Mouse (Mus musculus) heart, postnatal 4 days (tissue): ENCODE measurements around the gene Chst15. TPM values are rescaled to one million over a fixed set of nuclear protein-coding genes. Genes with fewer than 3 reads are reported as not detected.

Experiments used
- DNase-seq: peaks from one replicate; pipeline ENCODE4 v3.0.0; 2021
- total RNA-seq, 2 experiments: library from RNA; stranded (reverse); gene quantifications; 2 replicates each; pipeline ENCODE4 v1.2.3; 2021

The Chst15 gene
- total RNA-seq, 2 experiments from 2014 or later: 12.5 to 12.7 TPM

GRCm38 (mm10) chr7:132261885-132262284 is 55.1 kb downstream of the Chst15 start:
- DNase-seq: no peak

- DNase-seq: no peak
Measured at GRCm38 (mm10) chr7:132260632-132261031, 56.4 kb downstream of the Chst15 start.

GRCm38 (mm10) chr7:132258817-132259216 is 58.2 kb downstream of the Chst15 start:
- DNase-seq: no peak

- DNase-seq: no peak
Measured at GRCm38 (mm10) chr7:132258216-132258615, 58.8 kb downstream of the Chst15 start.

DNA sequence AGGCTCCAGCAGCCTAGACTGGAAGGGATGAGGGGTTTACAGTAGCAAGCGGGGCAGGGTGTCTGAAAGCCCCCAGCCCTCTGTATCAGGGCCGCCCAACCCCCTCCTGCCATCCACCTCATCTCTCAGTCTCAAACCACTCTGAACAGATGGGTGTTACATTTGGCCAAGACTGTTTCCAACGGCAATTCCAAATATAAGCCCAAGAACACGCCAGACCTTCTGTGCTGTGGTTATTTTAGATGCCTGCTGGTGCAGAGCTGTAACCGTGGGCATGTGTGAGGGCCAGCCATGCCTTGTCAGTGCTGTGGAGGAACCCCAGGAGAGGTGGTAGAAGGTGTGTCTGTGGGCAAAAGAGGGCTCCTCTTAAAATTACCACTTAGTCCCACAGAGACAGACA is 63.5 kb downstream of the Chst15 start:
- no peak for DNase-seq

GRCm38 (mm10) chr7:132253078-132253477 is 64.0 kb downstream of the Chst15 start:
- DNase-seq: no peak

DNA sequence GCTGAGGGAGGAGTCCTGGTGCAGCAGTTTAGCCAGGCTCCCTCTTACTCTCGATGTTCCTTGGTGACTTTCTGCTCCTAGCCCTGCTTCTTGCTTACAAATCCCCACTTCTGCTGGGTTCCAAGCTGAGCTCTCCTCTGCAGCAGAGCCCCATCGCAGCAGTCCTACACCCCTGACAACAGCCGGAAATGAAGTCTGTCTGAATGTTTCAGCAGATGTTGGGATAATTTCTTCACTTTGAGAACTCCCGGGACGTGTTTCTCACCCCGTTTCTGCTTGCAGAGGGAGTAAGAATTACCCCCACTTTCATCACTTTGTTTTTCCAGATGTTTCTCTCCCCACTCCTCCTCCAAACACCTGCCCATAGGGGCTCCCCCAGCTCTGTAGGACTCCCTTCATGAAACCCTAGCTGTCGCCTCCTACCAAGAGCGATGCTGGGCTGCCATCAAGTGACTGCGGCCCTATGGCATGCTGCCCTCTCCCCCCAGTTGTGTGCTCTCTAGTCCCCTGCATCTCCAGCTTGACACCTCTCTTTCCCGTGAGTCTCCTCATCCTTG is 67.4 kb downstream of the Chst15 start:
- DNase-seq: no peak

GRCm38 (mm10) chr7:132247567-132247966 is 69.5 kb downstream of the Chst15 start:
- no peak for DNase-seq

GRCm38 (mm10) chr7:132247091-132247490 is 69.9 kb downstream of the Chst15 start:
- no peak for DNase-seq

DNA sequence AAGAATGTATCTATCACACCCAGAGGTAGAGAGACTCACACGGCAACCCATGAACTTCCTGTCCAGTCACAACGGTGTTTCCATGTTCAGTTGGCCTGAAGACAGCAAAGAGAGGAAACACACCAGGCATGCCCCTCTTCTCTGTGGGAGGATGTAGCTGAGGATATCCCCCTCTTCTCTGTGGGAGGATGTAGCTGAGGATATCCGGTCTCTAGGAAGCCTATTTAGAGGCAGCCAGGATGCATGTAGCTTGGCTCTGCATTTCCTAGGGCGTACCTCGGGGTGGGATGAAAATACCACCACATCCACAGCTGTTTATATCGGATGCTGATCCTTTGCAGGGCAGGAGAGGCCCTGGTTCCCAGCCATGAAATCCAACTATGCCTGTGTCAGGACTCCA is 71.3 kb downstream of the Chst15 start:
- DNase-seq: peak; percentile 20

DNA sequence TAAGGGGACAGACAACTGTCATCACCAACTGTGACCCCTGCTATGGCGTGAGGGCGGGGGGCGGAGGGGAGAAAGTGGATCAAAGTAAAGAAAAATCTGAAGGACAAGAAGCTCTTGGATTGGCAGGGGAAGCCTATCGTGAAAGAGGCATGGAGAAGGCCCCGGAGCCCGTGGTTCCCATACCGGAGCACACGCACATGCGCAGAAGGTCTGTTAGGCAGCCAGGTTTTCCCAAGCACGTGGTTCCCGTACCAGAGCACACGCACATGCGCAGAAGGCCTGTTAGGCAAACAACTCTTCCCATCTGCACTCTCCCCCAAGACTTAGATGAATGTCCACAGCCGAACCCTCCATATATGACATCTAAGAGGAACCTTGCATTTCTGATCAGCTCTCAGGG is 72.4 kb downstream of the Chst15 start:
- no peak for DNase-seq

DNA sequence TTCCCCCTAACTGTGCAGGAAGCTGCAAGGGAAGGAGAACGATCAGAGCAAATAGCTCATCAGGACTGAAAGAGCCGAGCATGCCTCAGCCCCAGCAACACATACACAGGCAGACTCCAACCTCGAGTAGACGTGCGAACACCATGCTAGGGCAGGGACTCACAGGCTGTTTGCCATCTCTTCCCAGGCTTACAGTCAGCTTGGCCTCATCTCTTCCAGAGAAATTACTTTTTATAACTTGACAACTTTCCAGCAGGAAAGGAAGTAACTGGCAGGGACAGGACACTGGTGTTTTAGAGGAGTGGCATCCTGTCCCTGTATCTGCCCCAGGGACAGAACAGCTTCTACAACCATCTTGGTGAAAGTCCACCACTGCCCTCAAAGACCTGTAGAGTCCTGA is 73.8 kb downstream of the Chst15 start:
- DNase-seq: no peak

- DNase-seq: peak; percentile 25
Measured at GRCm38 (mm10) chr7:132242617-132243141, 74.3 kb downstream of the Chst15 start.

- DNase-seq: no peak
Measured at GRCm38 (mm10) chr7:132238921-132239320, 78.1 kb downstream of the Chst15 start.

DNA sequence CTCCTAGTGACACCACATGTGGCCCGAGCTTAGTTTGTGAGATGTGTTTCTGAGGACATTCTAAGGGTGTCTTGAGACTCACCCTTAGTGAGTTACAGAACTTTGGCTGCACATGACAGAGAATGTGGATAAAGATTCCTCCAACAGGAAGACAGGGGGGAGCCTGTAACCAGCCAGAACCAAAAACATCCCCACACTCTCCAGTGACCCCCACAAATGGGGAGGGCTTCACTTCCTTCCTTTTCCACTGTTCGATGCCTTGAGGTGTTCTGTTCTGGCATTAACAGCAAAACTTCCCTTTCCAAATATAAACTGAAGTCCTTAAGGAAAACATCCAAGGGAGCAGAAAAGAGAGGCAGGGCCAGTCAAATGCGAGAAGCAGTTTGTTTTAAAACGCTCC is 79.8 kb downstream of the Chst15 start:
- DNase-seq: no peak

DNA sequence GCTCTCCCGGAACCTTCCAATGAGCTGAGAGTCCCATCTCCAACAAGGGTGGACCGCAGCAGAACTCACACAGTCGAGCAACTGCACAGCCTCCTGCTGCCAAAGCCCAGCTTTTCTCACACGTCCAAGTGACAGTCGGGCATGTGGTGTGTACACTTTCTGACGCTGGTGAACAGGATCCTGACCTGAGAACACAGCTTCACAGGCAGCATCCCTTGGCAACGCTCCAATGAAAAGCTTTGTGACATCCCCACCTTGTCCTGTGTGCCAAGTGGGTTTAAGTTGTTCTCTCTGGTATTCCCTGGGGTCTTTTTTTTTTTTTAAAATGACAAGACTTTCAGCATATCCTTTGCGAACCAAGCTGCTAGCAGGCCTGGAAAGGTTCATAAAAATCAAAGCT is 80.2 kb downstream of the Chst15 start:
- DNase-seq: no peak

DNA sequence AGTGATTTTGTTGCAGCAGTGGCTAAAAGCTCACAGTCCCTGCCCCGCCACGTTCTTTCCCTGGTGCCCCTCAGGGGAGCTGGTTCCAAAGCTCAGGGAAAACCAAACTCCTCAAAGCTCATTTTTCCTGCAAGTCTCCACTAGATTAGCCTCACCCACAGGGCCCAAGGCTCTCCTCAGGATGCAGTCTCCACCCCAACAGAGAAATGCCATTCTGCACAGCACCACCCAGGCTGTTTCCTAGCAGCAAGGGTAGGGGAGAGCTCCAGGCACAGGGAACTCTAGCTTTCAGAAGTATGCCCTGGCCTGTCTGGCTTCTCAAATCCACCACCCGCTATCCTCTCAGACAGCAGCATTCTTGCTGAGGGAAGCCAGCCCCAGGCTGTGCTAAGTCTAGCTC is 82.8 kb downstream of the Chst15 start:
- DNase-seq: no peak

- DNase-seq: no peak
Measured at GRCm38 (mm10) chr7:132233732-132234131, 83.3 kb downstream of the Chst15 start.

GRCm38 (mm10) chr7:132232937-132233336 is 84.1 kb downstream of the Chst15 start:
- DNase-seq: no peak

- DNase-seq: no peak
Measured at GRCm38 (mm10) chr7:132231476-132231875, 85.6 kb downstream of the Chst15 start.

DNA sequence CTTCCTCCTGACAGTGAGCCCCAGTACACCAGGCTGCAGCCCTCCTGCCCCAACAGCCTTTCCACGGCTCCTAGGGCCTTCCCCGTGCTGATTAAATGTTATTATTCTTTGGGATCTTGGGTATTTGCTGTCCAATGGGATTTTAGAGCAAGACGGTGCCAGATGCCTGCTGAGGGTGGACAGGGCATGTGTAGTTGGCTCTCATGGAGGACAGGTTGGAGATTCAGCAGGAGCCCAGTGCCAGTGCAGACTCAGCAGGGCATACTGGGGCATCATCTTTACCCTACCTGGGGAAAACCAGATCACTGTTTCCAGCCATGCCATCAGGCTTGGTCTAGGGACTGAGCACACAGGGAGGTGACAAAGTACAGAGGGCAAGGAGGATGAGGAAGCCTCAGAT is 86.1 kb downstream of the Chst15 start:
- DNase-seq: no peak

- no peak for DNase-seq
Measured at GRCm38 (mm10) chr7:132227075-132227640, 89.9 kb downstream of the Chst15 start.

GRCm38 (mm10) chr7:132226379-132227074 is 90.5 kb downstream of the Chst15 start:
- DNase-seq: peak; percentile 93
